Mouse (Mus musculus) midbrain, embryonic 12.5 days (tissue): ENCODE data around the gene Dhrs9. TPM values are rescaled to one million over a fixed set of nuclear protein-coding genes. Genes with fewer than 3 reads are reported as not detected.

Source experiments
- ATAC-seq: fragments of 200-750 bp; cut with Nextera tagmentation; 2 replicates; pipeline ENCODE4 v1.8.0; 2017; ENCODE audit warnings: low read depth, moderate TSS enrichment, moderate library complexity; ENCODE audit not compliant: low FRiP score
- H3K27ac ChIP-seq: fragments of 300-500 bp; sonication (generic); replicated peaks from 2 replicates; pipeline ENCODE4 v1.5.1; 2016; ENCODE audit warnings: mild to moderate bottlenecking
- H3K27me3 ChIP-seq: fragments of 300-500 bp; sonication (generic); 2 replicates; pipeline ENCODE4 v1.6.1; 2016; ENCODE audit warnings: mild to moderate bottlenecking
- H3K36me3 ChIP-seq: fragments of 300-500 bp; sonication (generic); 2 replicates; pipeline ENCODE4 v1.6.1; 2016
- H3K4me1 ChIP-seq: fragments of 300-500 bp; sonication (generic); 2 replicates; pipeline ENCODE4 v1.6.1; 2016
- H3K4me2 ChIP-seq: fragments of 300-500 bp; sonication (generic); replicated peaks from 2 replicates; pipeline ENCODE4 v1.6.1; 2016; ENCODE audit warnings: mild to moderate bottlenecking, moderate library complexity
- H3K4me3 ChIP-seq: fragments of 300-500 bp; sonication (generic); 2 replicates; pipeline ENCODE4 v1.5.1; 2016; ENCODE audit warnings: mild to moderate bottlenecking
- H3K9ac ChIP-seq: fragments of 300-500 bp; sonication (generic); replicated peaks from 2 replicates; pipeline ENCODE4 v1.6.1; 2016; ENCODE audit warnings: mild to moderate bottlenecking, moderate library complexity
- H3K9me3 ChIP-seq: fragments of 300-500 bp; sonication (generic); 2 replicates; pipeline ENCODE4 v1.6.1; 2016; ENCODE audit warnings: mild to moderate bottlenecking
- WGBS: fragments of 180-500 bp; shearing (Covaris S2); methylation state at CpG from one replicate; pipeline ENCODE4 v1.1.7; 2016; 5-methylcytosine and 5-hydroxymethylcytosine counted together
- polyA plus RNA-seq: library from polyadenylated mRNA; unstranded; fragments of >200 nt; fragmentation: Nextera tagmentation; extraction: Ambion mirVana; gene quantifications from 2 replicates; pipeline ENCODE4 v1.2.1, GENCODE M21; 2016

Gene Dhrs9
- polyA plus RNA-seq, 1 experiment from 2014 or later = not detected

GRCm38 (mm10) chr2:69427141-69427540 lies 46.9 kb downstream of the Dhrs9 start:
- Histone ChIP-seq H3K9ac (no peak overlapping the region), H3K36me3 (peaks cover 20% of the 10 kb centered on the region; the same call in 1 of the 2 replicates), H3K4me3 (no peak overlapping the region), H3K9me3 (no peaks in the 10 kb centered on the region), H3K27ac (no peak overlapping the region), H3K27me3 (peaks cover 18% of the 10 kb centered on the region), H3K4me2 (no peak overlapping the region), H3K4me1 (0 out of 2 replicates have a peak, but pooled peaks cover 2% of the 10 kb centered on the region)
- 92% methylated on average over 10 of the region's 10 CpGs for WGBS
- ATAC-seq = no peak

GRCm38 (mm10) chr2:69428116-69428515 lies 47.9 kb downstream of the Dhrs9 start:
- Histone ChIP-seq H3K4me2 (no peak overlapping the region), H3K9ac (no peak overlapping the region), H3K9me3 (no peaks in the 10 kb centered on the region), H3K27me3 (peaks cover 8% of the 10 kb centered on the region; the same call in 1 of the 2 replicates), H3K4me3 (no peak overlapping the region), H3K4me1 (no peaks in the 10 kb centered on the region), H3K27ac (no peak overlapping the region), H3K36me3 (peaks cover 22% of the 10 kb centered on the region; the same call in 1 of the 2 replicates)
- 38% methylated on average over 3 of the region's 3 CpGs for WGBS
- peak; percentile 34; the same call in 1 of the 2 replicates for ATAC-seq

DNA sequence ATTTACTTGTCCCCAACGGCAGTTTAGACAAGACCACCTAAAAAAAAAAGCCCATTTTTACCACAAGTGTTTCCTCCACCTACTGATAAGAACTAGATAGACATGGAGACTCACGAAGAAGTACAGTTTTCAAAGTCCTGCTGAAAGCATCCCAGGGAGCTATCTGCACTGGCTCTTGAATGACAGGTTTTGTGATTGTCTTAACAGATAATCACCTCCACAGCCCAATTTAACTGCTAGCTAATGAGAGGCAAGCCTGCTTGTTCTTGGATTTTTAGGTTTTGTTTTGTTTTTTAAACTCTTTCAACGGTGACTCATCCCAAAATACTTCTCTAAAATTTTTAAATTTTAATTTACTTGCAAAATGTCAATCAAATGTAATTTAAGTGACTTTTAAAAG lies 61.4 kb downstream of the Dhrs9 start:
- WGBS = 83% methylated on average over 3 of the region's 3 CpGs
- Histone ChIP-seq H3K4me1 (no peaks in the 10 kb centered on the region), H3K36me3 (peaks cover 16% of the 10 kb centered on the region; the same call in 1 of the 2 replicates), H3K4me2 (no peak overlapping the region), H3K9ac (no peak overlapping the region), H3K9me3 (no peaks in the 10 kb centered on the region), H3K27me3 (no peaks in the 10 kb centered on the region), H3K27ac (no peak overlapping the region), H3K4me3 (no peak overlapping the region)
- ATAC-seq = no peak

DNA sequence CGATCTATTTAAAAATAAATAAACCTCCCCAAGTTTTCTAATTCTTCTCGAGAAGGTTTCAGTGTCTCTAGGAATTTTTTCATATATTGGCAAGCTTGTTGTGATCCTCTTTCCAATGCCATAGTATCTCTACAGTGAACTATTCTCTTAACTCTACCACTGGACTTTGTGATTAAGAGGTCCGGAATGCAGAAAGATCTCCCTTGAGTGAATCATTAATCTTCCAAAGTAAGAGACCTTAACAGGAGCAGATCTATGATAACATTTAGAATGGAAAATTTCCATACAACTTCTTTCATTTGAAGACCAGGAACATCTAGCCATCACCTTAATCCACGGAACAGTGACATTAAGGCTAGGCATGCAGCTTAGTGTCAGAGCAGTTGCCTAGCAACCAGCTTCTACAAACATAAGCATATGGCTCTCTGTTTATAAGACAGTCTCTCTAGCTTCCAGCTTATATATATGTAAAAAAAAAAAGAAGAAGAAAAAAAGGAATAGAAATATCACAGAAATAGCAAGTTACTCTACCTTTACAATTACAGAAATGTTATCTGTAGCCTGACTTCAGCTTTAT lies 65.7 kb downstream of the Dhrs9 start:
- no peak overlapping the region for H3K27ac ChIP-seq
- H3K36me3 ChIP-seq = peaks cover 13% of the 10 kb centered on the region; the same call in 1 of the 2 replicates
- 70% methylated on average over 4 of the region's 4 CpGs for WGBS
- no peaks in the 10 kb centered on the region for H3K9me3 ChIP-seq
- no peaks in the 10 kb centered on the region for H3K4me1 ChIP-seq
- no peaks in the 10 kb centered on the region for H3K27me3 ChIP-seq
- no peak overlapping the region for H3K9ac ChIP-seq
- H3K4me2 ChIP-seq = no peak overlapping the region
- no peak for ATAC-seq
- H3K4me3 ChIP-seq = no peak overlapping the region

DNA sequence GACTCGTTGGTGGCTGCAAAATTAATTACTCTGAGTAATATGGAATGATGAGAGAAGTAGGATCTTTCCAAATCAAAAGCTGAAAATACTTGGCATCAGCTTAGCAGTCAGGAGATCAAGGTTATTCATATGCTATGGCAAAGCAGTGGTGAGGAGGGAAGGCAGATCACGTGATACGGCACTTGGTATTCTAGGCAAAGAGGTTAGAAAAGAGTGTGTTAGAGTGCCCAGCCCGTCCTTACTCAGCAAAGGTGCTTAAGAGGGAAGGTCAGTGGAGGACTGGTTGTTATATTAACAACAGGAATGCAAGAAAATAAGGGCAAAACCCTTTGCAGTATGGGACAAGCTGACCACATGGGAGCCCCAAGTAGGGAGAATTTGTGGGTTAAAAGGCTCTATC lies 68.3 kb downstream of the Dhrs9 start:
- no peaks in the 10 kb centered on the region for H3K27me3 ChIP-seq
- 87% methylated on average over 4 of the region's 4 CpGs for WGBS
- no peak overlapping the region for H3K4me2 ChIP-seq
- no peak for ATAC-seq
- H3K4me3 ChIP-seq = no peak overlapping the region
- no peak overlapping the region for H3K9ac ChIP-seq
- H3K9me3 ChIP-seq = no peaks in the 10 kb centered on the region
- no peak overlapping the region for H3K27ac ChIP-seq
- no peaks in the 10 kb centered on the region for H3K4me1 ChIP-seq
- H3K36me3 ChIP-seq = peaks cover 10% of the 10 kb centered on the region; the same call in 1 of the 2 replicates

GRCm38 (mm10) chr2:69451128-69451527 lies 70.9 kb downstream of the Dhrs9 start:
- no peak for ATAC-seq
- Histone ChIP-seq H3K4me1 (no peaks in the 10 kb centered on the region), H3K4me2 (no peak overlapping the region), H3K9ac (no peak overlapping the region), H3K9me3 (no peaks in the 10 kb centered on the region), H3K36me3 (peaks cover 21% of the 10 kb centered on the region; the same call in 1 of the 2 replicates), H3K4me3 (no peak overlapping the region), H3K27me3 (no peaks in the 10 kb centered on the region), H3K27ac (no peak overlapping the region)
- WGBS = 96% methylated on average over 5 of the region's 5 CpGs

Other genes starting within 250 kb of the Dhrs9 start
- 0.83 and 0.96 TPM in 2 replicates for gene Nostrin, start 244.6 kb upstream of the Dhrs9 start, polyA plus RNA-seq
- gene Spc25, start 174.3 kb upstream of the Dhrs9 start, polyA plus RNA-seq = 183 and 201 TPM in 2 replicates
- 0.24 TPM in 1 of 2 replicates, not detected in the other for gene G6pc2, start 169.4 kb upstream of the Dhrs9 start, polyA plus RNA-seq
- not detected in 2 replicates for gene Abcb11, start 37.8 kb upstream of the Dhrs9 start, polyA plus RNA-seq
- 5.7 and 6.9 TPM in 2 replicates for gene Lrp2, start 205.6 kb downstream of the Dhrs9 start, polyA plus RNA-seq